Mouse (Mus musculus): ENCODE results near the gene Chaf1a. TPM values are rescaled to one million over a fixed set of nuclear protein-coding genes. Genes with fewer than 3 reads are reported as not detected.
A peak's percentile ranks its signal among the peaks of the same experiment; 100 is the strongest.

The Chaf1a gene
- polyA plus RNA-seq, 1 experiment from 2014 or later: 6.5 TPM

DNA sequence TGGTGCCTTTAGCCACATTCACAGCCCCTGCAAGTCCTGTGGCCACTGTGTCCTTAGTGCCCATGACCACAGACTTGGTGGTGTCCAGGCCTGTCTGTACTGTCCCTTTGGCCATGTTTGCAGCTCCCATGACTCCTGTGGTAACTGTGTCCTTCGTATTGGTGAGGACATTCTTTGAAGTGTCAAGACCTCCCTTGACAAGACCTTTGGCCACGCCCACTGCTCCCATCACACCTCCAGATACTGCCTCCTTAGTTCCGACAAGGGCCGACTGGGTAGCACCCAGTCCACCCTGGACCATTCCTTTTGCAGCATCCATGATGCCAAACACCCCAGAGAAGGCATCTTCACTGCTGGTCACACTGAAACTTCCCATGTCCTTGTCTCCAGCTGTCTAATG is 66.7 kb downstream of the Chaf1a start:
- WGBS (ENCODE audit: insufficient replicate concordance): 84% methylated on average over 4 of the region's 4 CpGs
- Histone ChIP-seq H3K4me2 (ENCODE audit: low read depth, low read length) (no peak overlapping the region), H3K36me3 (replicated peaks; ENCODE audit: insufficient read depth, low read length) (peaks cover 7% of the 10 kb centered on the region; the same call in 1 of the 2 replicates), H3K9ac (replicated peaks) (no peak overlapping the region), H3K9me3 (ENCODE audit: low read length) (no peaks in the 10 kb centered on the region), H3K27me3 (ENCODE audit: insufficient read depth, low read length) (no peaks in the 10 kb centered on the region), H3K4me3 (ENCODE audit: low read depth, low read length) (no peak overlapping the region), H3K4me1 (ENCODE audit: insufficient read depth) (peaks cover under 1% of the 10 kb centered on the region; the same call in 1 of the 2 replicates), H3K27ac (ENCODE audit: low read depth) (no peak overlapping the region)
- DNase-seq (no peak), ATAC-seq (no peak)
- no peak for TF ChIP-seq CTCF (IDR thresholded peaks at IDR 0.05; ENCODE audit: low read depth)
- no peak for TF ChIP-seq EP300 (IDR thresholded peaks at IDR 0.05; ENCODE audit: low read depth)

DNA sequence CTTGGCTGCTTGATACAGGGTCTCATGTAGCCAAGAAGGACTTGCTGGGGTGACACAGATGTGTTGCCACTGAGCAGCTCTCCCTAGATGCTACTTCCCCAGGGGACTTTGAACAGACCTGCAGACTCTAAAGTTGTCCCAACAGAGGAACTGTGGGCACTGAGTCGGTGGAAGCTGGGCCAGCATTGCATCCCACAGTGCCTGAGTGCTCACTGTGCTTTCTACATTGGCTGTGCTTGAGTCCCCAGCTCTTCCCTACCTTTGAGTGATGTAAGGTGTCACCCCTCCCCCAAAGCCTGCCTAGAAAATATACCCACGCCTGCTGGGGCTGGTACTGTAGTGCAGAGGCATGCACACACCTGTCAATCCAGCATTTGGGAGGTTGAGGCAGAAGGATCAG is 67.5 kb downstream of the Chaf1a start:
- no peak overlapping the region for H3K4me3 ChIP-seq (ENCODE audit: low read depth, low read length)
- H3K27me3 ChIP-seq (ENCODE audit: insufficient read depth, low read length): no peaks in the 10 kb centered on the region
- H3K4me1 ChIP-seq (ENCODE audit: insufficient read depth): peaks cover 5% of the 10 kb centered on the region
- no peak overlapping the region for H3K4me2 ChIP-seq (ENCODE audit: low read depth, low read length)
- H3K9ac ChIP-seq (replicated peaks): no peak overlapping the region
- H3K27ac ChIP-seq (ENCODE audit: low read depth): no peak overlapping the region
- WGBS (ENCODE audit: insufficient replicate concordance): 56% methylated on average over 2 of the region's 2 CpGs
- no peaks in the 10 kb centered on the region for H3K9me3 ChIP-seq (ENCODE audit: low read length)
- no peak for TF ChIP-seq CTCF (IDR thresholded peaks at IDR 0.05; ENCODE audit: low read depth)
- TF ChIP-seq EP300 (IDR thresholded peaks at IDR 0.05; ENCODE audit: low read depth): no peak
- ATAC-seq (no peak), DNase-seq (peak; percentile 11)
- peaks cover 2% of the 10 kb centered on the region; the same call in 1 of the 2 replicates for H3K36me3 ChIP-seq (replicated peaks; ENCODE audit: insufficient read depth, low read length)

DNA sequence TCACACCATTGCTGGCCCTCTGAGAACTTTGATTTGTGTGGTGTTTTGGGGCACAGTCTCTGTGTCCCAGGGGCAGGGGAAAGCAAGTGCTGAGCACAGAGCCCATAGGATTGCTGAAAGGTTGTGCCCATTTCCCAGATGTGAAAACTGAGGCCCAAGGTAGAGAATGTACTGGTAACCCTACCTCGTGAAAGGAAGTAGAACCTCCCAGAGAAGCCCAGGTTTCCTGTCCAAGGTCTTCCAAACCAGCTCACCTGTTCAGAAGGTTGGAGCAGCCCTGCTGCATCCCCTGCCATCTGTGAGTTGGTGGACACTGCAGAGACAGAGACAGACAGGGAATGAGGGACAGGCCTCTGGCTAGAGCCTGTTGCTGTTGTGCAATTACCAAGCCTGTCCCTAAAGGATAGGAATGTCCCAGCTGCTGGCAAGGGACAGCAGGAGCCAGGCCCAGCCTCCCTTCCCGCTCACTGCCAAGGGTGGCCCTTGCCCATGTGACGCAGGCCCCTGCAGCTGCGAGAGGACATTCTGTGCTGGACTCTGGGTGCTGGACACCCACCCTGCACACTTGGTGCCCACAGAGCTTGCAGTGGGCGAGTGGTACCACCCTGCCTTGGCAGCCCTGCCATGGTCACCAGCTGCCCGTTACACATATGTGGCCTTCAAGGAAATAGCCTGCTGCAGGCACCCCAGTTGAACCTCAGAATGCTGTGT is 68.2 kb downstream of the Chaf1a start:
- Histone ChIP-seq H3K27me3 (ENCODE audit: insufficient read depth, low read length) (no peaks in the 10 kb centered on the region), H3K9ac (replicated peaks) (no peak overlapping the region), H3K4me1 (ENCODE audit: insufficient read depth) (peaks cover 5% of the 10 kb centered on the region), H3K9me3 (ENCODE audit: low read length) (no peaks in the 10 kb centered on the region), H3K4me3 (ENCODE audit: low read depth, low read length) (no peak overlapping the region), H3K27ac (ENCODE audit: low read depth) (no peak overlapping the region), H3K4me2 (ENCODE audit: low read depth, low read length) (no peak overlapping the region), H3K36me3 (replicated peaks; ENCODE audit: insufficient read depth, low read length) (peaks cover 2% of the 10 kb centered on the region; the same call in 1 of the 2 replicates)
- WGBS (ENCODE audit: insufficient replicate concordance): 77% methylated on average over 6 of the region's 6 CpGs
- ATAC-seq (peak; percentile 70), DNase-seq (peak; percentile 38)
- TF ChIP-seq EP300 (IDR thresholded peaks at IDR 0.05; ENCODE audit: low read depth): no peak
- no peak for TF ChIP-seq CTCF (IDR thresholded peaks at IDR 0.05; ENCODE audit: low read depth)

DNA sequence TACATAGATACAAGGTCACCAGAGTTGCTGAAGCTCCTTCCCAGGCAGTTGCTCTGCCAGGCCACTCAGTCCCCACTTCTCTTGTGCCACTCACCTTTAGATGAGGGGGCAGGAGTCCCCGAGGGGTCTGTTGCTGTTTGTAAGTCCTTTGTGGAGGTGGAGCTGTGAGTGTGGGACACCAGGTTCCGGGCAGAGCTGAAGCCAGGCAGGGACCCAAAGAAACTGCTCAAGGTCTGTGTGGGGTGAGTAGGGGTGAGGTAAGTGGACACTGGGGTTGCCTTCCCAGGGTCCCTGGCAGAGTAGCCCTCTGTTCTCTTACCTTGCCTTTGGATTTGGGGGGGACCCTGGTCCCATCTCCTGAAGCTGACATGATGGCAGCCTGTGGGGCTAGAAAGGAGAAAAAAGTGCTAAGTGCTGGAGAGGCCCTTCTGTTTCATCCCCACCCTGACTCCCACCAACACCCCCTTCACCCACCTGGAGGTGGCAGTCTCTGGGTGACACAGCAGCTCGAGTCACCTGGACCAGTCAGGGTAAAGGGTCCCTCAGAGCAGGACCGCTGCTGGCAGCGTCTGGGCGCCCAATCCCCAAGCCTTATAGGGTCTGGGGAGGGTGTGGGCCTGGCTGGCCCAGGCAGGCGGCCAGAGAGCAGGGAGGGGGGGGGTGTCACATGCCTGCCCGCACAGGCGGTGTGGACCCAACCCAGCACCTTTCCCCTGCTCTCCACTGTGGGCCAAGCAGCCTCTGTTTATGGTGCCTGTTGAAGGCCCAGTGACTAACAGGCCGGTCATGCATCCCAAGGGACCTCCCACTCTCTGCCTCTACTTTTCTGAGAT is 69.2 kb downstream of the Chaf1a start, which contains the start of gene Plin4:
TSS of gene Plin4 (minus strand) at position 585 of the 833 bp plus-strand sequence.
- TF ChIP-seq EP300 (IDR thresholded peaks at IDR 0.05; ENCODE audit: low read depth): no peak
- Histone ChIP-seq H3K4me2 (ENCODE audit: low read depth, low read length) (no peak within 1 kb of the TSS), H3K4me3 (ENCODE audit: low read depth, low read length) (no peak within 1 kb of the TSS), H3K36me3 (replicated peaks; ENCODE audit: insufficient read depth, low read length) (peaks cover 2% of the 10 kb centered on the region; the same call in 1 of the 2 replicates), H3K27me3 (ENCODE audit: insufficient read depth, low read length) (no peaks in the 10 kb centered on the region), H3K4me1 (ENCODE audit: insufficient read depth) (peaks cover 13% of the 10 kb centered on the region), H3K9ac (replicated peaks) (no peak within 1 kb of the TSS), H3K27ac (ENCODE audit: low read depth) (no peak within 1 kb of the TSS; the same call in 1 of the 2 replicates), H3K9me3 (ENCODE audit: low read length) (no peaks in the 10 kb centered on the region)
- ATAC-seq: peak; percentile 37
- DNase-seq: peak; percentile 40
- WGBS (ENCODE audit: insufficient replicate concordance): 68% methylated on average over 9 of the region's 10 CpGs

DNA sequence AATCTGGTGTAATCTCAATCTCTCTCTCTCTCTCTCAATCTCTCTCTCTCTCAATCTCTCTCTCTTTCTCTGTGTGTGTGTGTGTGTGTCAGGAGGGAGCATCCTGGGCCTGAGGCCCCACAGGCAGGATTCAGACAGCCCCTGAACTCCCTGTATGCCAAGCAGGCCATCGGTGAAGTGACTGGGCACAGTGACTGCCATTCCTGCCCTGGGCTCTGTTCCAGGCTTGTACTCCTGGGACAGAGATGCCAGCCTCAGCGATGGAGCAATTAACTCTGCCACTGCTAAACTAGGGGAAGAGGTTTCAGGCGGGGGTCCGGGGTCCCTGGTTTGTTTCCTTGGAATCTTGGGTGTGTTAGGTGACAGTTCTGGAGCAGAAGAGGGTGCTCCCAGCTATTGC is 70.3 kb downstream of the Chaf1a start:
- Histone ChIP-seq H3K4me1 (ENCODE audit: insufficient read depth) (peaks cover 21% of the 10 kb centered on the region), H3K9me3 (ENCODE audit: low read length) (no peaks in the 10 kb centered on the region), H3K9ac (replicated peaks) (no peak overlapping the region), H3K27ac (ENCODE audit: low read depth) (no peak overlapping the region), H3K27me3 (ENCODE audit: insufficient read depth, low read length) (no peaks in the 10 kb centered on the region), H3K4me3 (ENCODE audit: low read depth, low read length) (no peak overlapping the region), H3K36me3 (replicated peaks; ENCODE audit: insufficient read depth, low read length) (peaks cover 2% of the 10 kb centered on the region; the same call in 1 of the 2 replicates), H3K4me2 (ENCODE audit: low read depth, low read length) (no peak overlapping the region)
- TF ChIP-seq CTCF (IDR thresholded peaks at IDR 0.05; ENCODE audit: low read depth) (no peak), EP300 (IDR thresholded peaks at IDR 0.05; ENCODE audit: low read depth) (no peak)
- WGBS (ENCODE audit: insufficient replicate concordance): 63% methylated on average over 4 of the region's 4 CpGs
- no peak for ATAC-seq
- no peak for DNase-seq

DNA sequence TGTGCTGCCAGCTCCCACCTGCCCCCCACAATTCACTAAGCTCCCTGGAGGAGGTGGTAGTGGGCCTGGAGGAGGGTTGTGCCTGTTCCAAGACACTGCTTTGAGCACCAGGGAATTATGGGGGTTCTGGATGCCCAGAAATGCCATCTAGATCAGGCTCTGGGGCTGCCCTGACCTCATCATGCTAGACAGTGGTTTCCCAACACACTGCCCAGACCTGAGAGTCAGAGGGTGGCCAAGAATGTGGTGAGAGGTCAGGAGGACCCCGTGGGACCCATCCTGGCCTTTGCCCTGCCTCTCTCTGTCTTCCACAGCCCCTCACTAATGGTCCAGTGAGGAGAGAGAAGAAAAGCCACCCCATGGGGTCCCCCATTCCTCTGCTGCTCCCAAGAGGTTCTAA is 70.8 kb downstream of the Chaf1a start:
- no peak for ATAC-seq
- H3K9ac ChIP-seq (replicated peaks): no peak overlapping the region
- DNase-seq: peak; percentile 14

More for the DNA sequence above, 70.8 kb downstream of the Chaf1a start:
- H3K27me3 ChIP-seq (ENCODE audit: insufficient read depth, low read length): no peaks in the 10 kb centered on the region
- WGBS (ENCODE audit: insufficient replicate concordance): 42% methylated on average over 1 of the region's 1 CpGs
- no peaks in the 10 kb centered on the region for H3K9me3 ChIP-seq (ENCODE audit: low read length)
- peaks cover 23% of the 10 kb centered on the region for H3K4me1 ChIP-seq (ENCODE audit: insufficient read depth)
- no peak overlapping the region for H3K4me3 ChIP-seq (ENCODE audit: low read depth, low read length)
- peaks cover 2% of the 10 kb centered on the region; the same call in 1 of the 2 replicates for H3K36me3 ChIP-seq (replicated peaks; ENCODE audit: insufficient read depth, low read length)
- no peak overlapping the region for H3K4me2 ChIP-seq (ENCODE audit: low read depth, low read length)
- no peak overlapping the region for H3K27ac ChIP-seq (ENCODE audit: low read depth)
- TF ChIP-seq EP300 (IDR thresholded peaks at IDR 0.05; ENCODE audit: low read depth) (no peak), CTCF (IDR thresholded peaks at IDR 0.05; ENCODE audit: low read depth) (no peak)
